Mouse (Mus musculus) forebrain, embryonic 11.5 days (tissue): ENCODE results near the gene Fam205c. TPM values are rescaled to one million over a fixed set of nuclear protein-coding genes. Genes with fewer than 3 reads are reported as not detected.

ENCODE experiments used
- ATAC-seq: fragments of 200-750 bp; cut with Nextera tagmentation; replicated peaks from 2 replicates; pipeline ENCODE4 v1.8.0; 2017; ENCODE audit warnings: moderate TSS enrichment; ENCODE audit not compliant: low FRiP score
- DNase-seq: peaks from one replicate; pipeline ENCODE4 v3.0.0-alpha.2; 2017; ENCODE audit warnings: low spot score
- H3K27ac ChIP-seq: fragments of 300-500 bp; sonication (generic); 2 replicates; pipeline ENCODE4 v1.5.1; 2014; ENCODE audit warnings: low read depth, low read length
- H3K27me3 ChIP-seq: fragments of 300-500 bp; sonication (generic); 2 replicates; pipeline ENCODE4 v1.6.1; 2014; ENCODE audit warnings: mild to moderate bottlenecking, low read length, mixed read lengths; ENCODE audit not compliant: control insufficient read depth, insufficient read depth
- H3K36me3 ChIP-seq: fragments of 300-500 bp; sonication (generic); 2 replicates; pipeline ENCODE4 v1.6.1; 2014; ENCODE audit warnings: mild to moderate bottlenecking, low read length, moderate library complexity, mixed read lengths; ENCODE audit not compliant: control insufficient read depth, insufficient read depth
- H3K4me1 ChIP-seq: fragments of 300-500 bp; sonication (generic); replicated peaks from 2 replicates; pipeline ENCODE4 v1.6.1; 2014; ENCODE audit warnings: low read length, mixed read lengths; ENCODE audit not compliant: control insufficient read depth, insufficient read depth
- H3K4me2 ChIP-seq: fragments of 300-500 bp; sonication (generic); 2 replicates; pipeline ENCODE4 v1.6.1; 2014; ENCODE audit warnings: low read depth, mild to moderate bottlenecking, low read length, moderate library complexity, mixed read lengths; ENCODE audit not compliant: severe bottlenecking
- H3K4me3 ChIP-seq: fragments of 300-500 bp; sonication (generic); 2 replicates; pipeline ENCODE4 v1.5.1; 2014; ENCODE audit warnings: low read depth, low read length
- H3K9ac ChIP-seq: fragments of 300-500 bp; sonication (generic); 2 replicates; pipeline ENCODE4 v1.6.1; 2014; ENCODE audit warnings: low read length
- H3K9me3 ChIP-seq: fragments of 300-500 bp; sonication (generic); 2 replicates; pipeline ENCODE4 v1.6.1; 2016; ENCODE audit warnings: low read length, mixed read lengths; ENCODE audit not compliant: control insufficient read depth
- WGBS: fragments of 180-500 bp; shearing (Covaris S2); extraction: QIAGEN DNeasy Blood & Tissue Kit; methylation state at CpG from one replicate; pipeline ENCODE4 v1.1.7; 2014; 5-methylcytosine and 5-hydroxymethylcytosine counted together
- polyA plus RNA-seq: library from polyadenylated mRNA; unstranded; fragments of >200 nt; fragmentation: Nextera tagmentation; extraction: Ambion mirVana; gene quantifications from 2 replicates; pipeline ENCODE4 v1.2.1, GENCODE M21; 2014

Fam205c gene
- polyA plus RNA-seq, 1 experiment from 2014 or later: 0.84 TPM

GRCm38 (mm10) chr4:42915311-42915710, 41.3 kb upstream of the Fam205c start:
- no peak for DNase-seq
- 86% methylated on average over 12 of the region's 12 CpGs for WGBS
- H3K4me3 ChIP-seq: no peak overlapping the region
- H3K27me3 ChIP-seq: peaks cover 20% of the 10 kb centered on the region
- no peaks in the 10 kb centered on the region for H3K9me3 ChIP-seq
- no peaks in the 10 kb centered on the region; the same call in 1 of the 2 replicates for H3K4me1 ChIP-seq
- no peak overlapping the region for H3K9ac ChIP-seq
- H3K36me3 ChIP-seq: no peaks in the 10 kb centered on the region
- no peak overlapping the region for H3K4me2 ChIP-seq
- ATAC-seq: no peak
- no peak overlapping the region for H3K27ac ChIP-seq

- H3K4me2 ChIP-seq: no peak overlapping the region
- peaks cover 16% of the 10 kb centered on the region for H3K27me3 ChIP-seq
- no peaks in the 10 kb centered on the region for H3K9me3 ChIP-seq
- H3K36me3 ChIP-seq: no peaks in the 10 kb centered on the region
- no peak overlapping the region for H3K4me3 ChIP-seq
- no peak for ATAC-seq
- no peaks in the 10 kb centered on the region; the same call in 1 of the 2 replicates for H3K4me1 ChIP-seq
- 59% methylated on average over 10 of the region's 10 CpGs for WGBS
- no peak overlapping the region for H3K9ac ChIP-seq
- H3K27ac ChIP-seq: no peak overlapping the region
- DNase-seq: no peak
Measured at GRCm38 (mm10) chr4:42913391-42913790, 39.4 kb upstream of the Fam205c start.

- Histone ChIP-seq H3K4me1 (0 out of 2 replicates have a peak, but pooled peaks cover 3% of the 10 kb centered on the region), H3K4me2 (no peak overlapping the region), H3K27me3 (no peaks in the 10 kb centered on the region), H3K27ac (no peak overlapping the region), H3K9ac (no peak overlapping the region), H3K36me3 (no peaks in the 10 kb centered on the region), H3K4me3 (no peak overlapping the region), H3K9me3 (no peaks in the 10 kb centered on the region)
- DNase-seq: no peak
- WGBS: 54% methylated on average over 6 of the region's 6 CpGs
- ATAC-seq: no peak
Measured at GRCm38 (mm10) chr4:42904966-42905365, 30.9 kb upstream of the Fam205c start.

GRCm38 (mm10) chr4:42904523-42904922, 30.5 kb upstream of the Fam205c start:
- Histone ChIP-seq H3K4me3 (no peak overlapping the region), H3K36me3 (no peaks in the 10 kb centered on the region), H3K9me3 (no peaks in the 10 kb centered on the region), H3K4me2 (no peak overlapping the region), H3K4me1 (0 out of 2 replicates have a peak, but pooled peaks cover 3% of the 10 kb centered on the region), H3K27me3 (no peaks in the 10 kb centered on the region), H3K9ac (no peak overlapping the region), H3K27ac (no peak overlapping the region)
- WGBS: 69% methylated on average over 3 of the region's 3 CpGs
- no peak for ATAC-seq
- DNase-seq: no peak

- Histone ChIP-seq H3K4me1 (0 out of 2 replicates have a peak, but pooled peaks cover 3% of the 10 kb centered on the region), H3K4me2 (no peak overlapping the region), H3K27ac (no peak overlapping the region), H3K36me3 (no peaks in the 10 kb centered on the region), H3K9ac (no peak overlapping the region), H3K4me3 (no peak overlapping the region), H3K9me3 (no peaks in the 10 kb centered on the region), H3K27me3 (no peaks in the 10 kb centered on the region)
- WGBS: 83% methylated on average over 1 of the region's 1 CpGs
- ATAC-seq (no peak), DNase-seq (no peak)
Measured at GRCm38 (mm10) chr4:42903942-42904341, 29.9 kb upstream of the Fam205c start.

- H3K4me3 ChIP-seq: no peak overlapping the region
- DNase-seq (no peak), ATAC-seq (no peak)
- 89% methylated on average over 5 of the region's 5 CpGs for WGBS
- no peaks in the 10 kb centered on the region for H3K9me3 ChIP-seq
- no peak overlapping the region for H3K4me2 ChIP-seq
- H3K9ac ChIP-seq: no peak overlapping the region
- H3K27ac ChIP-seq: no peak overlapping the region
- H3K4me1 ChIP-seq: 0 out of 2 replicates have a peak, but pooled peaks cover 3% of the 10 kb centered on the region
- no peaks in the 10 kb centered on the region for H3K27me3 ChIP-seq
- H3K36me3 ChIP-seq: no peaks in the 10 kb centered on the region
Measured at GRCm38 (mm10) chr4:42902730-42903129, 28.7 kb upstream of the Fam205c start.

- peak; percentile 62 for DNase-seq
- WGBS: 69% methylated on average over 9 of the region's 9 CpGs
- 0 out of 2 replicates have a peak, but pooled peaks cover 3% of the 10 kb centered on the region for H3K4me1 ChIP-seq
- H3K4me3 ChIP-seq: no peak overlapping the region
- no peak overlapping the region for H3K4me2 ChIP-seq
- H3K27me3 ChIP-seq: no peaks in the 10 kb centered on the region
- H3K9ac ChIP-seq: no peak overlapping the region
- no peaks in the 10 kb centered on the region for H3K9me3 ChIP-seq
- H3K27ac ChIP-seq: no peak overlapping the region
- H3K36me3 ChIP-seq: no peaks in the 10 kb centered on the region
- ATAC-seq: no peak
Measured at GRCm38 (mm10) chr4:42902174-42902573, 28.1 kb upstream of the Fam205c start.

GRCm38 (mm10) chr4:42900878-42901277, 26.8 kb upstream of the Fam205c start:
- WGBS: 68% methylated on average over 5 of the region's 5 CpGs
- DNase-seq: peak; percentile 15

GRCm38 (mm10) chr4:42898914-42899313, 24.9 kb upstream of the Fam205c start:
- H3K9ac ChIP-seq: no peak overlapping the region
- ATAC-seq (no peak), DNase-seq (no peak)
- H3K9me3 ChIP-seq: no peaks in the 10 kb centered on the region
- WGBS: 30% methylated on average over 3 of the region's 3 CpGs
- no peaks in the 10 kb centered on the region for H3K36me3 ChIP-seq
- no peaks in the 10 kb centered on the region for H3K4me1 ChIP-seq
- no peak overlapping the region for H3K4me2 ChIP-seq
- no peak overlapping the region for H3K4me3 ChIP-seq
- H3K27ac ChIP-seq: no peak overlapping the region
- no peaks in the 10 kb centered on the region for H3K27me3 ChIP-seq

More at GRCm38 (mm10) chr4:42900878-42901277, 26.8 kb upstream of the Fam205c start:
- Histone ChIP-seq H3K4me1 (0 out of 2 replicates have a peak, but pooled peaks cover 3% of the 10 kb centered on the region), H3K9ac (no peak overlapping the region), H3K4me3 (no peak overlapping the region), H3K9me3 (no peaks in the 10 kb centered on the region), H3K27me3 (no peaks in the 10 kb centered on the region), H3K4me2 (no peak overlapping the region), H3K36me3 (no peaks in the 10 kb centered on the region), H3K27ac (no peak overlapping the region)
- no peak for ATAC-seq
